Mouse (Mus musculus) urinary bladder, postnatal 10 days (tissue): ENCODE results near the gene Hnrnpa3.
"Not testable (repeated sequence)": the region's sequence is repeated elsewhere in the genome, so short reads cannot be mapped to it uniquely, and the experiment has no call there.

Experiments used
- DNase-seq: peaks from one replicate; pipeline ENCODE4 v3.0.0; 2022; ENCODE audit warnings: low spot score

Gene Hnrnpa3

DNA sequence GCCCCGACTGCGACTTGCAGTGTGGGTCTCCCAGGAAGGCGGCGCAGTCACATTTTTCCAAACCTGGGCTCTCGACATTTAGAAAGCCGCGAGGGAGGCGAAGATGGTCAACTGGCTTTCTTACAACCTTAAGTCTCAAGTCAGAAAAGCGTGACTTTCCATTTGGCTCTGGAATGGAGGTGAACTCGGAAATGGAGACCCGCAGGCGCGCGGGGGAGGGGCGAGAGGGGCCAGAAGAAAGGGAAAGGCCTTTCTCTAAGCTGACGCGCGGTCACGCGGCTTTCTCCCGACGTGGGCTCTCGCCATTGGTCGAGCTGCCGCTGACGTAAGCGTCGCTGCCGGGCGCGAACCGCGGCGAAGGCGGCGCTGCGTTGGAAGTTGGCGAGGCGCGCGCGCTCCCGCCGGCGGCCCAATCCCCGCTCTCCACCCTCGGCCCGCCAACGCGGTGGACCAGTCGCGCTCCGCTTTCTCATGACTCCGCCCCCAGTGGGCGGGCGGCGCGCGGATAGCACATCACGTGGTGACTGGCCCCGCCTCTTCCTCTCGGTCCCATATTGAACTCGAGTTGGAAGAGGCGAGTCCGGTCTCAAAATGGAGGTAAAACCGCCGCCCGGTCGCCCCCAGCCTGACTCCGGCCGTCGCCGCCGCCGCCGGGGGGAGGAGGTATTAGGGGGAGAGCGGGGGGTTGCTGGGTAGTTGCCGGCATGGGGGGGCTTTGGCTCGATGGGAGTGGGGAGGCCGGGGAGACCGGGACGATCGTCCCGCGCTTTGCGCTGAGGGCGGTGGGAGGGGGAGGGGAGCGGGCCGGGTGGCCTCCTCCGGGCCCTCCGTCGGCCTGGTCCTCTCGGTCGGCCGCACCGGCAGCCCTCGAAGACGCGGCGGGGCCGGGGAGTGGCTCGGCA is at the start of gene Hnrnpa3:
Hnrnpa3 (plus strand) TSS at position 535 of the 902 bp plus-strand sequence.
- DNase-seq, result peak; percentile 94

DNA sequence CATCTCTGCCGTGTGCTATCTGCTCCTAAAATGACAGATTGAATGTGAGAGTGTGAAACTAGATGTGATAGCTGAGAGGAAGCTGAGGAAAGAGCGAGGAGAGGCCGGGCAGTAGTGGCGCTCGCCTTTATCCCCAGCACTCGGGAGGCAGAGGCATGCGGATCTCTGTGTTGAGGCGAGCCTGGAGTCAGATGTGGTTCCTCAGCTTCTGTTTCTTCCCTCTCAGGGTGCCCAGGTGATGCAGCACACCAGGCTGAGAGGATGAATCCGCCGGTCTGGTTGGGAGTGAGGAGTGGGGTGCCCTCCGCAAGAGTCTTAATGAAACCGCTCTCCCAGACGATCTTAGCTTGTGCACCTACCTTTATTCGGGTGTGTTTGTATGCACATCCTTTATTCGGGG is 49.1 kb upstream of the Hnrnpa3 start:
- DNase-seq, result no peak

DNA sequence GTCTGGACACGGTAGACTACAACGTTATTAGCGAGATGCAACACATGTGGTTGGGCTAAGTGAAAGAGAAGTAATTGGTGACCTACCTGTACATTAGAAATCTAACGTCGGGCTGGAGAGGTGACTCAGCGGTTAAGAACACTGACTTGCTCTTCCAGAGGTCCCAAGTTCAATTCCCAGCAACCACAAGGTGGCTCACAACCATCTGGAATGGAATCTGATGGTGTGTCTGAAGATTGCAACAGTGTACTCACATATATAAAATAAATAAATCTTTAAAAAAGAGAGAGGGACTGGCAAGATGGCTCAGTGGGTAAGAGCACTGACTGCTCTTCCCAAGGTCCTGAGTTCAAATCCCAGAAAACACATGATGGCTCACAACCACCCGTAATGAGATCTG is 48.5 kb upstream of the Hnrnpa3 start:
- DNase-seq, result not testable (repeated sequence)

DNA sequence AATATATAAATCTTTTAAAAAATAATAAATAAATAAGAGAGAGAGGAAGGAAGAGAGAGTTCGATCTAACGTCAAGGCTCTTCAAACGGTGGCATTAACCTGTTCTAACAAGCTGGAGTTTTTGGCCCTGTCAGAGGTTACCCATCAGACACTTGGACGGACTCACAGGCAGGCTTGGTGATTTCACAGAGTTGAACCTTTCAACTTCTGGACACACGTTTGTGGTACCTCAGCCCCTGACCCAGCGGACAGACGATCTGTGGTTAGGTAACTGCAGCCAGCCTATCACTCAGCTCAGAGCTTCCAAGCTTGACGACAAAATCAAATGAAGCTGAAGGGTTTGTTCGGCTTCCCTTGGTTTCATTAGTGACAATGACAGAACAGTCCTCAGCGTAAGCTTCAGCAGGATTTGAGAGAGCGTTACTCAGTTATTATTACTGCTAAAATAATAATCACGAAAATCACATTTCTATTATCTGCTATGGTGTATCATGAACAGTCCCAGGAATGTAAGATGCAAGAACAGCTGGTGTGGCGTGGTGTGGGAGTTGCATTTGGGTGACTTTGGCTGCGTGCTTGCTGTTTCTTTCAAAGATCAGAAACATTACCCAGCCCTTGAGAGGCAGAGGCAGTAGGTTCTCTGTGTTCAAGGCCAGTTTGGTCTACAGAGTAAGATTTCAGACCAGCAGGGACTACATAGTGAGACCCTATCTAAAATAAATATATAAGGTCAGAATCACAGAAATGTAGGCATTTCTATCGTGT is 47.8 kb upstream of the Hnrnpa3 start:
- no peak for DNase-seq

DNA sequence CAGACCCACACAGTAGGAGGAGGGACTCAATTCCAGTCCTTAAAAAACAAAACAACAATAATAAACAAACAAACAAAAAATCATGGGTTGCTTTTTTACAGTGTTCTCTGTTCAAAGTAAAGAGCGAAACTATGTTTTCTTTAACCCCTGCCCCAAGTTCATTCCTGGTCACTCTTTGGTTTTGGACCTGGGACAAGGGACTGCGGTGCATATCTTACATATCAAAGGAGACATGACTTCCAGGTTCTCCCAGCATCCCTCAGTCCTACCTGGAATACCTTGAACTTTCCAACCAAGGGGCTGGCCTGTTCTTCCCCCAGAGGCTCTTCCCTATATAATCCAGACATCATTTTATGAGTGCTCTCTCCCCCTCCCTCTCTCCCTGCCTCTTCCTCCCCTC is 47.1 kb upstream of the Hnrnpa3 start:
- DNase-seq, result no peak

DNA sequence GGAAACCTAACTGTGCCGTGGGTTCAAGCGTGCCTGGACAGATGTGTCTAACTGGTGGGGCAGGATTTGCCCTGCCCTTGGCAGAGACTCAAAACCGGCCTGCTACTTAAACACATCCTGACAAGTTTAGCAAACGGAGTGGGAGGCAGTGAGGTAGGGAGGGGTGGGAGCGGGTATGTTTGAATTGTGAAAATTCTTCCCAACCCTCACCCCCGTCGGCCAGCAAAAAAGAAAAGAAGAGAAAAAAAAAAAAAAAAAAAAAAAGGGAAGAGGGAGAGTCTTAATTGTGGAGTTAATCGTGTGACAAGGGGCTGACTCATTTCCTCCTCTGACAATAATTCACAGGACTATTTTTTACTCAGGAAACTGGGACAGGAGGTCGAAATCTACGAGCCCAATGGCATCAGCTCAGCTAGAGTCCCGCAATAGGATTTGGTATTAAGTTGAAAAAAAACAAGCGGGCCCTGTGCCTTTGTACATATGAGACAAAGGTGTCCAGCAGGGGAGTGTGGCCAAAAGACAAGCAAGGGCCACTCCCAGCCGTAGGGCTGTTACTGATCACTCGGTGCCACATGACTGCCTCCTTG is 46.0 kb upstream of the Hnrnpa3 start:
- DNase-seq, result no peak

DNA sequence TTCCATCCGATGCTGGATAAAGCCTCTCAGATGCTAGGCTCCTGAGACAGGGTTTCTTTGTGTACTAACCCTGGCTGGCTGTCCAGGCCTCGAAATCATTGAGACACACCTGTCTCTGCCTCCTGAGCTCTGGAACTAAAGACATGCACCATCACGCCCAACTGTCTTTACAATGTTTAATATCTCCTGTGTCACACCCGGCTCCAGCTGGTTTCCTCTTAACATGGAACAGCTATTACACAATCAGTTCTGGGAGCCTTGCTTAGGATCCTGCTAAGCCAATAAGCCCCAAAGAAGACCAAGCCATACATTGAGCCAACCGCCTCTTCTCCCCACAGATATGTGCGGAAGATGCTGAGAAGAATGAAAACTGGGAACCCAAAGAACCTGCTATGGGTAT is 44.5 kb upstream of the Hnrnpa3 start:
- DNase-seq, result no peak

DNA sequence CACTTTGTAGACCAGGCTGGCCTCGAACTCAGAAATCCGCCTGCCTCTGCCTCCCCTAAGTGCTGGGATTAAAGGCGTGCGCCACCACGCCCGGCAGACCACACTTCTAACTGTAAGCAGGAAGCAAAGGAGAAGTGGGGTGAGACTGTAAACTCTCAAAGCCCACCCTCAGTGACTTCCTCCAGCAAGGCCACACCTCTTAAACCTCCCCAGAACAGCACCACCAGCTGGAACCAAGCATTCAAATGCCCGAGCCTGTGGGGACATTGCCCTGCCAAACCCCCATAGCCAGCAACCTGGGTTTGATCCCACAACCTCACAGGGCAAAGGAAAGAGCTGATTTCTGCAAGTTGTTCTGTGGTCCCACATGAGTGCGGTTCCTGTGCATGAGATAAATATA is 42.1 kb upstream of the Hnrnpa3 start:
- DNase-seq, result no peak

DNA sequence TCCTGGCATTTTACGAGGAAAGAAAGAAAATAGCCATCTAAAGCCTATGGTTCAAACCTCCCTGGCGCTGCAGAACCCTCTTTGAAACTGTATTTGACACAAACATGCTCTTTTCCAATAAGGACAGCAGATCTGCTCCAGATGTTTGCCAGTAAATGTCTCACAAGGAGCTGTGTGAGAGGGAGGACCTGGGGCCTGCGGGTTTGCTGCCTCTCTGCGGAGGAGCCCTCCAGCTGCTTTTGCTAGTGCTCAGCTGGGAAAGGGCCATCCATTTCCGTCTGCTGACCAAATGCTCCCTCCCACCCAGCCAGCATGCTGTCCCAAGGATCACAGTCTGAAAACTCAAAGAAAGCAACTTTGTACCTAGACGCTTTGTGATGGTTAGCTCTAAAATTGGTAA is 40.3 kb upstream of the Hnrnpa3 start:
- no peak for DNase-seq

DNA sequence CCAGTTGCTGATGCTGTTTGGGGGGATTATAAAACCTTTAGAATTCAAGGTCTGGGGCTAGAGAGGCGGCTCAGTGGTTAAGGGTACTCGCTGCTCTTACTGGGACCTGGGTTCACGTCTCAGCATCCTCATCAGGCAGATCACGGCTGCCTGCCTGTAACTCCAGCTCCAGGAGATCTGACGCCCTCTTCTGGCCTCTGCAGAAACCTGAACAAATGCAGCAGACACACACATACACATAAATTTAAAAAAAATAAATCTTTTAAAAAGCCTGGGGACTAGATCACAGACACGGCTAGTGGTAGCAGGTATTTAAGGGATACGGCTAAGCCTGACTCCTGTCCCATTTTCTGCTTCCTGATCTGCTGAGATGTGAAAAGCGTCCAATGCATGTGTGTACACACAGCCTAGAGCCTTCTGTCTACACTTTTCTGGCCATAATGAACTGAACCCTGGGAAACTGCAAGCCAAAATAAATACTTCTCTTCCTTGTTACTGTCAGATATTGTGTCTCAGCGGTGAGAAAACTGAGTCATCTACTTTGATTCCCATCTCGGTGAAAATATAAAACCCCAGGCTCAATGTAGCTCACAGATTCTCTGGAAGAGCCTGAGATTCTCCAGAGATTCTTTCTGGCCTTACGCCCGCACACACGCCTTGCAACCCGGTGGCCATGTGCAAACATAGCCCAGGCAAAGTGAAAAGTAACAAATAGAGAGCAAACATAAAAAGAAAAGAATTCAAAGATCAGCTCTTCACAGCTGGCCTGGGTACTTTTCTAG is 37.0 kb upstream of the Hnrnpa3 start:
- DNase-seq, result no peak

DNA sequence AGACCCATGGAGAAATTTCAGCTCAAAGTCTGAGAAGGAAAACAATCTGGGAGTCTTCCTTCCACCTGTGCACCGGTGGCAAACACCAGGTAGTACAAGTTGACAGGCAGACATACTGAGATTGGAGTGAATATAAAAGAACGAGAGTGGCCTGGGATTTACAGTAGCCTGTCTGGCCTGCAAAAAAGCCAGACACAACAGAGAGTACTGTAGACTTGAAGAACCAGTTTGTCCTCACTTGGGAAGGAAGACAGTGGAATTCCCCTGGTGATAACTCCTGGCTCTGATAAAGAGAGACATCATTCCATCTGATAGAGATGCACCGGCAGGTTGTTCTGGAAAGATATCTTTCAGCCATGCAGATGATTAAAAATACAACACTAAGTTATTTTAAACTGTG is 34.0 kb upstream of the Hnrnpa3 start:
- DNase-seq, result no peak

DNA sequence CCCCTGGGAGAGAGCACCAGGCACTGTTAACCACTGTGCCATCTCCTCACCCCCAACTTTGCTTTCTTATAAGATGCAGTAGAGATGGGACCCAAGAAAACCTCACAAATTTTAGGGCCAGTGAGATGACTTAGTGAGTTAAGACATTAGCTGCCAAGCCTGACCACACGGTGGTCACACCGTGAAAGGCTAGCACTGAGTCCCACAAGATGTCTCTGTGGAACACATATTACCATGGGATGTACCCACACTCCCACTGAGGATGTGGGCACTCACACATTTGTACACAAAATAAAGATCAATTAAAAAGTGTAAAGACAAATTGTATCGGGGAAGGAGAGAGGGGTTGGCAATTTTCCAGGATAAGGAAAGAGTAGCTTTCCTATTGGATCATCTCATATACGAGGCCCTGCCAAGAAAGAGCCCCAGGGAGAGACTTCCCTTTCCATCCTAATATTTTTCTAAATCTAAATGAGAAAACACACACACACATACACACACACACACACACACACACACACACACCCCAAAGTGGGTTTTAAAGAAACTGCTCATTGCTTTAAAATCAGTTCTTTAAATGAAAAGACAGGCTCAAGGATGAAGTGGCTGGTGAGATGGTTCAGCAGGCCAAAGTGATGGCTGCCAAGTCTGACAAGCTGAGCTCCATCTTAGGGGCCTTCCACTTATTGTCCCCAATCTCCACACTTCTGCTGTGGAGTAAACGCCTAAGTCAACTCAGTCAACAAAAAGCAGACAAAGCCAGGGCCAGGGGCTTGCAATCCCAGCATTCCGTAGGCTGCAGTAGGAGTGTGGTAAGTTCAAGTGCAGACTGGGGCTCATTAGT is 32.2 kb upstream of the Hnrnpa3 start:
- DNase-seq, result no peak

DNA sequence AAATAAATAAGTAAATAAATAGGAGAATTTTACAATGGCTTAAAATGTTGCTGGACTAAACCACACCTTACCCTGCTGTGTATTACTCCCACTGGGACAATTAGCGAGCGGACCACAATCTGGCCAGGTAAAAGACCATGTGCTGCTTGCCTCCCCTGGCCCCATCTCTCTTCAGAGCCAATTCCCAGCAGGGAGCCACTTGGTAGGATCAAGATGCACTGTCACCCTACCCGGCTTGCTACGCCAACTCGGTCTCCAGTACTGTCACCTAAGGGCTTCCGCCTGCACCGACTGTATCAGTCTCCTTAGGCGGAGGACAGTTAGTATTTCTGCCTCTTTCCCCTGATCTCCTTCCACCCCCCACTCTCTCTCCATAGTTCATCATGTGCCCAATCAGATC is 30.6 kb upstream of the Hnrnpa3 start:
- DNase-seq, result no peak

DNA sequence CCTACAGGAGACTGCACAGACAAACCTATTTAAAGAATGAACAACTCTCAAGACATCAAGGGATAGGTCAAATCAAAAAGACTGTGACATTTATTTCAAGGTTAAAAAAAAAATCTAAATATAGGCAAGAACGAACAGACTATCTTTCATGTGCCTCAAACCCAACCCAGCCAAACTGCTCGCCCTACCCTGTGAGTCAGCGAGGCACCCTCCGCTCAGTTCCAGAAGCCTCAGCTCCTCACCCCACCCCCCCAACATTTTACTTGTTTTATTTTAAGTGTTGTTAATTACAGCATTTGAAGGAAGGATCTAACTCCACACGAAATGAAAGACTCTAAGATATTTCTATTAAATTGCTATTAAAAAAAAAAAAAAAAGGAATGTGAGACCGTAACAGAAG is 27.6 kb upstream of the Hnrnpa3 start:
- no peak for DNase-seq

DNA sequence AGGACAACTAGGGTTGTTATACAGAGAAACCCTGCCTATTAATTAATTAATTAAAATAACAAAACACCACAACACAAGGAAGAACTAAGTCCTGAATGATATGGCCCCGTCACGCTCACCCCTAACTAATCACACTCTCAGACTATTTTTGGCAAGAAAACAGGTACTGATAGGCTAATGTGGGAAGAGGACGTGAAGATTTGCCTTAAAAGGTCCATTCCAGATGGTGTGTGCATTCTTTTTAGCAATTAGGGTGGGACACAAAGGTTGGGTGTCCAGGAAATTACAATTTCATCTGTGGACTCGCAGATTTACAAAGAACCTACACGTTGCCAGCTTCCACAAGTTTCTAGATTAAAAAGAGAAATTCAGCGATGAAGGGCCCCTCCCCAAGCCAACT is 27.0 kb upstream of the Hnrnpa3 start:
- no peak for DNase-seq

DNA sequence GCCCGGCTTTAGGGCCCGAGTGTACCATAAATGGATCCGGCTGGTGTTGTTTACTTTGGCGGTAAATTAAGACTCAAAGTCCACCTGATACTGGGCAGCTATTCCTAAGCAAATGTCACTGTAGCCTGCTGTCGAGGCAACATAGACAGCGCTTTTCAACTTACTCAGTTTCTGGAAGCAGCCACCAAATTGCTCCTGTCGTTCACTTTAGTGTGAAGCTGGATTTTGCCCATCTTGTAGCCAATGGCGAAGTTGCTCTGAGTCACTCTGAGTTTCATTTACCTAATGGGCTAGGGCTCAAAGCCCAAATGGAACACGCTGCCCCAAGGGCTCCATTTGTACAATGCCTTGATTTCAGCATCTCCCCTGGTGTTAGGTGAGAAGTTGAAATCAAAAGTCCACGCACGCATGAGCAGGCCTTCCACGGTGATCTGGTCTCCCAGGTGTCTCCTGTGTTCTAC is 26.3 kb upstream of the Hnrnpa3 start:
- no peak for DNase-seq

DNA sequence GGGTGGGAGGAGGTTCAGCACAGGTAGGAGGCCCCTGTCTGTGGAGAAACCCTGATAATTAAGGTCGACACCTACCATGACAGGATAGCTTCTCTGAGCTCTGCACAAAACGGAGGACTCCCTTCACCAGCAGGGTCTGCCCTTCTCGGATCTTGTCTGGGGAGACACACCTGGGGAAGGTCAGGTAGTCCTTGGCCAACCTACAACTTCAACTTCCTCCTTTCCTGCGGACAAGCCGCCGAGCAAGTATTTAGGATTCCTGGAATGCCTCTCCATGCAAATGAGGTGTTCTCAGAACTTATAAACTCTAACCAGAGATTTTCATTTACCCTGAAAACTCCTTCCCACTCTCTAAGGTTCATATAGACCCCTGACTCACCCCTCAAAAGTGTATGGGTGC is 25.7 kb upstream of the Hnrnpa3 start:
- DNase-seq, result no peak

DNA sequence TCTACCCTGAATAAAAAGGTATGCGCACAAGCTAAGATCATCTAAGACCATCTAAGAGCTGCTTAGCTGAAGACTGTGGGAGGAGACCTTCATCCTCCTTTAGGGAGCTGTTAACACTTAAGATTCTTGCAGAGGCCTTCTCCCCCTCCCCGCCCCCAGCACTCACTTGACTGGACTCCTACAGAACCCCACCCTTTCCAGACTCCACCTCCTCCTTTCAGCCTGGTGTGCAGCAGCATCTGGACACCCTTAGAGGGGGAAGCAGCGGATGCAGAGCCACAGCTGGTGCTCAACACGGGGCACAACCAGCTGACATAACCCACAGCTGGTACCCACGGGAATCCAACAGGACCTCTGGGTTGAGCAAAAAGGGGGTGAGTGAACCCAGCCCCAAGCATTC is 25.3 kb upstream of the Hnrnpa3 start:
- DNase-seq, result no peak

DNA sequence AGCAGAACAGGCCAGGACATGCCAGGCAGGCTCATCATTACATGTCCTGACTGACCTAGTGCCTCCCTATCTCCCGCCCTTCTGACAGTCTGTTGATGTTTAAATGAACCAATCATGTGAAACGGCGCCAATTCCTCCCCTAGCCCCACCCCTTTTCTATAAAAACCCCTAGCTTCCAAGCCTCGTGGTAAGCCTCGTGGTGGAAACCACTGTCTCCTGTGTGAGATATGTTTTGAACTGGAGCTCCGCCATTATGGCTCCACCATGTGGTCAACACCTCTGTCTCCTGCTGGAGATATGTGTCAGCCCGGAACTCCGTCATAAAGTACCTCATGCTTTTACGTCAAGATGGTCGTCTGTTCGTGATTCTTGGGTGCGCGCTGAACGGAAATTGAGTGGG is 24.6 kb upstream of the Hnrnpa3 start:
- not testable (repeated sequence) for DNase-seq

DNA sequence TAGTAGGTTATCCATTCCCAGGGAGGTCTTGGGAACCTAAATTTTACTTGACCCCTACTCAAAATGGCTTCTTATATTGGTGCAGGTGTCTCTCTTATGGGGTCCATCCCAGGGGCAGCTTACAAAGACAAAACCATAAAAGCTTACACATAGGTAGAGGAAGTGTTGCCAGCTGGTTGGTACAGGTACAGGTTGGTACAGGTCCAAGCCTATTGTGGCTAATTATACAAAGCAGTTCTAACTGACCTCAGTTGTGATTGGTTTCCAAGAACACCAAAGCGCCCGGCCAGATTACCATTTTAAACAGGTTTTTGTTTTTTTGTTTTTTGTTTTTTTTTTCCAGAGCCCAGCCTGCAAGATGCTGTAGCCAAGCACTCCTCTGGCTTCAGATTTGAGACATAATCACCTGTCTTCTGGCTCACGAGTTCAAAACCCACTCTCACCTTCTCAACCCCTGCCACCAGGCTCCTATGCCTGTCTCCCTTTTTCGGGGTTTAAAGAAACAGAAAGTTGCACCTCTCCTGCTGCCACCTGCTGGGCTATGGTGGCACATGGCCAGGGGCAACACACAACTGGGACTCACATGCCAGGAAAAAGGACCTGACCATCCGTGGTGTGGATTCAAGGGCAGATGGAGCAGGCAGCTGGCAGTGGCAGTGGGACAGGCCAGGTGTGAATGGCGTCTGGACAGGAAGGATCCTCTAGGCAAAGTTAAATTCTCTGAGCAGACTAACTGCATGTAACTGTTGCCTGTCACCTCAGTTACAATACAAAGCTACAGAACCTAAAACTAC is 22.6 kb upstream of the Hnrnpa3 start:
- DNase-seq, result no peak

DNA sequence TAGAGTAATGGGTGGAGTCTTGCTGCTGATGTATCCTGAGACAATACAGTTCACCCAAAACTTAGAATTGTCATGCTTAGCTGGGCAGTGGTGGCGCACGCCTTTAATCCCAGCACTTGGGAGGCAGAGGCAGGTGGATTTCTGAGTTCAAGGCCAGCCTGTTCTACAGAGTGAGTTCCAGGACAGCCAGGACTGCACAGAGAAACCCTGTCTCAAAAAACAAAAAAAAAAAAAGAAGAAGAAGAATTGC is 22.1 kb upstream of the Hnrnpa3 start:
- DNase-seq, result not testable (repeated sequence)
